Mouse (Mus musculus): ENCODE results near the gene Phldb2. TPM values are rescaled to one million over a fixed set of nuclear protein-coding genes. Genes with fewer than 3 reads are reported as not detected.

Gene Phldb2
- polyA plus RNA-seq, 1 experiment, result 33.0 TPM

GRCm38 (mm10) chr16:45699301-45699700 lies 254.1 kb downstream of the Phldb2 start:
- Histone ChIP-seq H3ac (ENCODE audit: control insufficient read depth, insufficient read length, low read depth) (no peak overlapping the region), H3K4me3 (ENCODE audit: insufficient read depth, poor library complexity, severe bottlenecking) (no peak overlapping the region), H3K36me3 (ENCODE audit: control insufficient read depth, insufficient read depth) (no peaks in the 10 kb centered on the region), H3K27me3 (ENCODE audit: control insufficient read depth, insufficient read depth, insufficient read length) (no peaks in the 10 kb centered on the region), H3K79me2 (ENCODE audit: control insufficient read depth, insufficient read depth) (no peaks in the 10 kb centered on the region), H3K79me3 (ENCODE audit: low read depth) (no peaks in the 10 kb centered on the region)
- TF ChIP-seq MYOG (IDR thresholded peaks at IDR 0.05; ENCODE audit: control insufficient read depth, extremely low read depth, insufficient read length), result no peak

DNA sequence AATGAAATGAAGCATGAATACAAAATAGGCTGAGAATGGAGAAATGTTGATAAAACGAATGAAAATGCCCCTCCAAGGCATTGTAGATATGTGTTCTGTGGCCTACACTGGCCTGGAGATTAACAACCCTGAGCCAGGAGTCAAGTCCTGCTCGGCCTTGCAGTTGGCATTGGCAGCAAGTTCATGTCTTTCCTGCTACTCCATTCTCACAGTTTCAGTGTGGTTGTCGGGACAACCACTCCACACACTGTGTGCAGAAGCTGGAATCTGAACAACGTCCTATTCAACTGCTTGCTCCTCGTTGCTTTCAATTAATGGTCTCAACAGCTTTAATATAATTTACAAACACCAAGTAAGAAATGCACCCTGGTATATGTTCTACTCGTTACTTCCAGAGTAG lies 255.4 kb downstream of the Phldb2 start:
- Histone ChIP-seq H3K36me3 (ENCODE audit: control insufficient read depth, insufficient read depth) (no peaks in the 10 kb centered on the region), H3K79me2 (ENCODE audit: control insufficient read depth, insufficient read depth) (no peaks in the 10 kb centered on the region), H3ac (ENCODE audit: control insufficient read depth, insufficient read length, low read depth) (no peak overlapping the region), H3K27me3 (ENCODE audit: control insufficient read depth, insufficient read depth, insufficient read length) (no peaks in the 10 kb centered on the region), H3K4me3 (ENCODE audit: insufficient read depth, poor library complexity, severe bottlenecking) (no peak overlapping the region), H3K79me3 (ENCODE audit: low read depth) (no peaks in the 10 kb centered on the region)
- TF ChIP-seq CTCF (IDR thresholded peaks at IDR 0.05; ENCODE audit: control insufficient read depth, insufficient read depth, insufficient read length) (no peak), MAX (IDR thresholded peaks at IDR 0.05) (no peak), FOSL1 (IDR thresholded peaks at IDR 0.05; ENCODE audit: insufficient read depth, low read length, poor library complexity, severe bottlenecking) (no peak), MYOD1 (IDR thresholded peaks at IDR 0.05; ENCODE audit: control insufficient read depth, insufficient read length, low read depth) (no peak), MYOG (IDR thresholded peaks at IDR 0.05; ENCODE audit: control insufficient read depth, extremely low read depth, insufficient read length) (no peak), CEBPB (IDR thresholded peaks at IDR 0.05; ENCODE audit: low read depth) (no peak), USF1 (IDR thresholded peaks at IDR 0.05; ENCODE audit: low read depth) (no peak)

Other genes with a start within 250 kb of the Phldb2 start
- gene Tagln3, start 229.0 kb downstream of the Phldb2 start, polyA plus RNA-seq (2012; fragmentation: generic; extraction: Trizol), result 0.09 TPM
- gene Abhd10, start 210.6 kb downstream of the Phldb2 start, polyA plus RNA-seq (2012; fragmentation: generic; extraction: Trizol), result 7.6 TPM
- 0.50 TPM for gene Plcxd2, start 56.6 kb upstream of the Phldb2 start, polyA plus RNA-seq (2012; fragmentation: generic; extraction: Trizol)
- gene Cd96, start 166.7 kb upstream of the Phldb2 start, polyA plus RNA-seq (2012; fragmentation: generic; extraction: Trizol), result not detected
- 302 TPM for gene Gm4737, start 201.5 kb upstream of the Phldb2 start, polyA plus RNA-seq (2012; fragmentation: generic; extraction: Trizol)